Mouse (Mus musculus) left cerebral cortex, adult 18-20 months (tissue): ENCODE measurements around the gene Slc4a10. TPM values are rescaled to one million over a fixed set of nuclear protein-coding genes. Genes with fewer than 3 reads are reported as not detected.

Source experiments
- DNase-seq, 2 experiments: peaks; one replicate each; pipeline ENCODE4 v3.0.0; 2021 to 2022; ENCODE audit warnings: low spot score in 2 of 2, mixed read lengths in 1 of 2
- total RNA-seq, 2 experiments: library from RNA; stranded (reverse); gene quantifications; 2 replicates each; pipeline ENCODE4 v1.2.3; 2021

The Slc4a10 gene
- total RNA-seq, 2 experiments from 2014 or later: 209 to 225 TPM

DNA sequence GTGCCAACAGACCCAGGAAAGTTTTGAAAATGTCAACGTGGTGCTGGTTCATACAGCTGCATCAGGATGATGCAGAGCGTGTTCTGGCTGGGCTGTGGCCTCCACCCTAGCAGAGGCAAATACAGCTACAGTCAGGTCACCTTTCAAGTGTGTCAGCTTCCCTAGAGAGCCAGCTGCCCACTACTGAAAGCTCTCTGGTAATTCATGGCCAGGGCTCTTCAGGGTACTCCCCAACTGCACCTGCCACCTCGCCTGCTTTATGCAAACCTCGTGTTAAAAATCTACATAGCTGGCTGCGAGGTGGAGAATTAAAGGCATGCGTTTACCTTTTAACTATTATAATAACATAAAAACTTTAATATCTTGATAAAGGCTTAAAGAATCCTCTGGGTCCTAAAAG, 298.1 kb downstream of the Slc4a10 start:
- DNase-seq: no peak

DNA sequence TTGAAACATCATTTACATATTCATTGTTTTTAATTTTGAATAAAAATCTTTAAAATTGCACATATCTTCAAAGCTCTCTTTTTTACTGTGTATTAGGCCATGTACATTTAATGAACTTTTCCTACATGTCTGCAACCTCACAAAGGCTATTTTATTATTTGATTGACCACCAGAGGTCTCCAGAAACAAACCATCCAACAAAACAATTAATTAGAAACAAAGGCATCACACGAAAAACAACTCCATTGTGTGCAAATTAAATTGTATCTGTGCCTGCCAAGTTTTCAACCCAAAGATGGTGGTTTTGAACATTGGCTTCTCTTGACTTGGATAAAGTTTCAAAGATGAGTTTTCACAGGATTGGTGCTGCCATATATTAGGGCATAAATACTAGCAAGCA, 300.5 kb downstream of the Slc4a10 start:
- no peak for DNase-seq

DNA sequence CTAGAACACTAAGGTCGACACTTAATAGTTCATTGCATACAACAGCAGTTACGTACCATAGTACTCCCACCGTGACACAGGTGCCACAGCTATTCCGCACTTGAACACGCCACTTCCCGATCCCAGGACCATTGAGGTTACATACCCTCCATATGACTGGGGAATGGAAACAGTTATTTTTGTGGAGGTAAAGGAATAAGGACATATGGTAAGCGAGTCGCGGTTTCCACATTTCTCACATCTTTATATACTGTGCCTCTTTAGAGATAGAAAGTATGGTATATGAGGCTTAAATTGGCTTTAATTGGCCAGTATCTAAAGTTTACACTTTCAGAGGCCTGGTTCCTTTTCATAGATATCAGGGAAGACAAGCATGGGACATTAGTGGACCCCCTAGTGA, 301.5 kb downstream of the Slc4a10 start:
- no peak for DNase-seq

DNA sequence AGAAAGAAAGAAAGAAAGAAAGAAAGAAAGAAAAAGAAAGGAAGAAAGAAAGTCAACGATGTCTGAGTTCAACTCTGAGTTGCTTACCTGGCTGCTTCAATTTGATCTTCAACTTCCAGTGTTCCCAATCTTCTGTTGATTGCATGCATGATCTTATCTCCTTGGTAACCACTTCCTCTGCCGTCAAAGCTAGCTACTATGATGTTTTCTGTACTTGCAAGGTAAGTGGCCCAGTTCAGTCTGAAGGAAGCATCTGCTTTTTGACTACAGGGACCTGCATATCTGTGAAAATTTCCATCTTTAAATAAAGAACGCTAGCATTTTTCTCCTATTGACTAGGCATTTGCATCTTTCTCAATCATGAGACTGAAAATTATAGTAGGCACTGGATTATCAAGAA, 305.8 kb downstream of the Slc4a10 start:
- no peak for DNase-seq

DNA sequence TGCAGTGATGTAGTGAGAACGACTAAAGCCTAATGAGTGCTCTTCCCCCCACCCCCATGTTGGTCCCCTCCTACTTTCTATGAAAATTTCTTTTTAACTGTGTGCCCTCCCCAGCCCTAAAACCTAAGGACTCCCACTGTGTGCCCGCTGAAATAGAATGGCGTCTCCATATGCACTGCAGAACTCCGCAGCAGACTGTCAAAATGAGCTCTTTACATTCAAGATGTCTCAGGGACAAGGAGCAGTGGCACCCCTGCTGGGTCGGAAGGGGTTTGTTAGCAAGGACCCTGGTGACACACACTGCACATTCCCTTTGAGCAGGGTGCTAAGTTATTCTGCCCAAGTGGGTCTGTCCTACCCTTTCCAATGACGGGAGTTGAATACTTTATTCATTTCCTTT, 309.5 kb downstream of the Slc4a10 start:
- DNase-seq: no peak

DNA sequence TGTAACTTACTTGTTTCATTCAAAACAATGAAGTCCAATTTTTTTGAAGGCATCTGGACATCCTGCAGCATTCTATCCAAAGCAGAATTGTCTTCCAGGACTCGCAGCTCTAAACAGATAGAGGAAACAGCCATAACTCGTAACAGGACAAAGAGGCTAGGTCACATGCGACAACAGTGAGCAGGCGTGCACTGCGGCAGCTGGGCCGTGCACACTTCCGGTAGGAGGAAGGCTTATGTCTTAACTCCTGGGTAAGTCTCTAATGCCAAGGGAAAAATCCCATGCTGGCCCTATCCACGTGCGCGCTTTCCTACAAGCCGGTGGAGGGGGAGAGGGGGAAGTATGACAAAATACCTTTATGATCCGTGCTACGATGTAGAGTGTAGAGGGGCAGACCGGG, 310.3 kb downstream of the Slc4a10 start:
- DNase-seq: no peak

DNA sequence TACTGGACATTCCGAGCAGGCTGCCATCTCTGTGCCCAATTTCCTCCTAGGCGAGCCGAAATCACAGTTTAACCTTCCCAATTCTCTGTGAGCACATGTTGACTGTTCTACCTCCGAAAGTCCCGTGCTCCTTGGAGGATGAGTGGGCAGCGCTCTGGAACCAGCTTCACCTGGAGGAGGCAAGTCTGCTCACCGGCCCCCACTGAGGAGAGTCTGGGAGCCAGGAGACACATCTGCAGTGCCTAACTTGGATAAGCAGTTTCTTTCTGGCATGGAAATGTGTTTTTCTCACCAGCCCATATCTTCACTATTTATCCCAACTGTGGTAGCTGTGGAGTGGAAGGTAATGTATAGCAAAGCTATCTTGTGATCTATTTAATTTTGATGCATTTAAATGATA, 311.0 kb downstream of the Slc4a10 start:
- no peak for DNase-seq

DNA sequence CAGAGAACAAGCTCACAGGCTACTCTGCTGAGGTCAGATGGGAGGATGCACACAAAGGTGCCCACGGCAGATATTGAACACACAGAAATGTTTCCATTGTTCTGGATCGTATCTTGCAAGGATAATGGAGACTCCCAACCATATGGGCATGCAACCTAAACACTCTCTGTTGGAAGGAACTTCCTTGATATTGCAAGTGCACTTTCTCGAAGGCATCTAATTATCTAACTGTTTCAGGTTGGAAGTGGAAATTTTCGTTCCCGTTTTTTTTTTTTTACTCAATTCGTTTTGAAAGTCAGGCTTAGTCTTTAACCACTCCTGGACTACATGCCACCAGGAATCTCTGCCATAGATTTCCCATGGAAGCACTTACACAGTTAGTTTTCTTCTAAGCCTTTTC, 314.6 kb downstream of the Slc4a10 start:
- no peak for DNase-seq

DNA sequence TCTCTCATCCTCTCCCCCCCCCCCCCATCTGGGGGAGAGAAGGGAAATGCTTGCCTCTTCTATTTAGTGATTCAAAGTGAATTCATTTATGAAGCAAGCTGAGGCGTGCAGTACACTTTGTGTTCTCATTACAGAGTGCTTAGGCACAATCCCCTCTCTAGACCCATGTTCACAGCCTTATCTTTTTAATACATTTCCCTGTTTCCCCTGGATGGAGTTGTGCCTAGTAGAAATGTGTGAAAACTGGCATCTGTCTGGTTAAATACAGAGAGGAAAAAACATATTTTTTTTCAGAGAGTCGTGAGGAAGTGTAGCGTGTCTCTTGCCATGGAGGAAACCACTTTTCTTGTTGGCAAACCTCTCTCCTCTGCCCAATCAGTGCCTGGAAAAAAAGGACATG, 315.3 kb downstream of the Slc4a10 start:
- DNase-seq: no peak

DNA sequence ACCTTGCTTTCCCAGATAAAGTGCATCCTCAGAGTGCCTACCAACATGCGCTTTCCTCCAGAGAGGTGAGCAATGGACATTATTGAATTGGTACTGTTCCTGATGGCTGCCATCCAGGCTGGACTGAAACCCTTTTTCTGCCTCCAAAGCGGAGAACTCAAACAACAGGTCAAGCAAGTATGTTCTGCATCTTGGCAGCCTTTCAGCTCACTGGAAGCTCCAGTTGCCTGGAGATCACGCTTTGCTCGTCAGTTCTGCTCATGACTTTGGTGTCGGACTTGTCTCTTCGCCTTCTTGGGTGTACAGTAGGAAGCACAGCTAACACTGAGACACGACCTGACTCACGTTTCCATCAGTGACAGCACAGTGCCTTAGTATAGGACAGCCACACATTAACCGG, 315.9 kb downstream of the Slc4a10 start:
- no peak for DNase-seq

DNA sequence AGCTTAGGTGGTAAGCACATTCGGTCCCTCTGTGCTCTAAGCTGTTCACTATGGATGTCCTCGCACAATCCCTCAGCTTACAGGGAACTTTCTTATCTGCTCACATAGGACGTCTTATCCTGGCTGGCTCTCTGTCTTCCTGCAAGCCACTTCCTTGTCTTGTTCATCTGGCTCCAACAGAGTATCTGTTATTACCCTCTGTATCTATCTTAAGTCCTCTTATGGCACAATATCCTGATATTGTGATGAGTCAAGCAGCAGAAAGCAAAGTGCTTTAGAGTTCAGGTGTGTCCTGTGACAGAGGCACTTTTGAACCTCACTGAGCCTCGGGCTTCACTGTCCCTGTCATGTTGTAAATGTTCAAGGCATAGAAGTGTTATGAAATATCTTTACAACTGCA, 317.3 kb downstream of the Slc4a10 start:
- no peak for DNase-seq

DNA sequence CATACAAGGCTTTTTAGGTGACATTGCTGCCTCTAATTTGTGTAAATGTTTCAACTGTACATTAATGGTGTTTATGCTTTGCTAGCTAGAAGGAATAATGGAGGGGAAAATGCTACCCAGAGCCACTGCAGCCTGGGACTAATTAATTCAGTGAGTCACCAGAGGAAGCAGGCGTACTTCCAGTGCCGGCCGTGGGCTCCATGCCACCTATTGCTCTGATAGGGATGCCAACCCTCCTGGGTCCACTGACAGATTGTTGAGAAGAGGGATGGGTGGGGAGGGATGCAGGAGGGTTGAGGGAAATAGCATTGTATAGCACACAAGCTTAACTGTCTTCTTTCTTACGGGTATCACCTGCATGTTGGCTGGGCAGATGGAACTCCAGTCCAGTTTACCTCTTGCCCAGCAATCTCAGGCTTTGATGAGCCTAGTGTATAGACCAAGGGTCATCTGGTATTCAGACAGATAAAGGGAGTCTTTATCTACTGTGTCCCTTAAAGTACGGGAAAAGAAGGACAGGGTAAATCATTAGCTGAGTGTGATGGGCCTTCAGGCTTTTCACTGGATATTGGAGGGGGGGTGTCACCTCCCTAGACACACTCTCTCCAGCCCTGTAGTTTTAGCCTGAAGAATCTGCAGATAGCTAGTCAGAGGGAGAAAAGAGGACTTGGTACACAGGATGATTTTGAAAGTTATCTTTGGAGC, 322.2 kb downstream of the Slc4a10 start:
- peak in 1 of 2 experiments; percentile 27 for DNase-seq

DNA sequence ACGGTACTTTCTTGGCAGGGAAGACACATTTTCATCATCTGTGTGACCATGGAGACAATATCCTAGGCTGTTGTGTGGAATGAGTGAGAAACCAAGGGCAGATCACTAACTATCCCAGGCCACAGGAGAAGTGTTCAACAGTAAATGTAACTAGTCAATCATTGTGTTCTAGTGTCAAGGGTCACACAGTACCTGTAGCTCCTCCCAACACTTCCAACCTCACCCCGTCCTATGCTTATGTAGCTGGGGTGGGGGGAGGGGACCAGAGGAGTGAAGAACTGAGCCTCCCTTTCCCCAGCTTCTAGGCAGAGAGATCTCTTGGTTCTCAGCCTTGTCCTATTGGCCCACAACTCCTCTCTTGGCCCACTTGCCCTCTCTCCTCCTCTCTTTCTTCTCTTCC, 323.8 kb downstream of the Slc4a10 start:
- DNase-seq: no peak

DNA sequence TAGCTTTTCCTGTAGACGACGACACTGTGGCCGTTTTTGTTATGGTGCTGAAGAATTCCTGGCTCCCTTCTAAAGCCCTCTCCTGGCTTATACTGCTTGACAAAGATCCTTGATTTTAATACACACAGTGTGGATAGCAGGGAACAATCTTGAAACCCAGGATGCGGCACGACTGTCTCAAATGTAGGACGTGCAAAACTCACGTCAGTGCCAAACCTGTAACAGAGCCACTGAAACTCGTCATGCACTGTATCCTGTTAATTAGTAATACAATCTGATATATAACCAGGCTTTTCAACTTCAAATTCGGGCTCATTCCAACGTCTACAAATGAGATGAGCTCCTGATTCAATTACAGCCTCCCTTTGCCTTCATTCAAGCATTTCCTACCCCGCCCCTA, 327.4 kb downstream of the Slc4a10 start:
- no peak for DNase-seq

Other genes starting within 250 kb of the Slc4a10 start
- 100 to 1,000 TPM; 121 to 122 TPM for gene Tbr1, start 243.5 kb upstream of the Slc4a10 start, total RNA-seq